Mouse (Mus musculus) brain, embryonic 14.5 days (tissue): ENCODE results near the gene Bcar3. TPM values are rescaled to one million over a fixed set of nuclear protein-coding genes. Genes with fewer than 3 reads are reported as not detected.
A peak's percentile ranks its signal among the peaks of the same experiment; 100 is the strongest.
"Not testable (repeated sequence)": the region's sequence is repeated elsewhere in the genome, so short reads cannot be mapped to it uniquely, and the experiment has no call there.

Source experiments
- DNase-seq: peaks from one replicate; pipeline ENCODE4 v3.0.0-alpha.2; 2011; ENCODE audit warnings: low read depth
- CTCF ChIP-seq: fragments of 200-500 bp; IDR thresholded peaks from 2 replicates; pipeline ENCODE4 v1.5.1; 2012; ENCODE audit warnings: inconsistent platforms, mild to moderate bottlenecking, moderate library complexity, borderline replicate concordance; ENCODE audit not compliant: insufficient read depth, insufficient read length; ENCODE audit errors: extremely low read depth
- POLR2A ChIP-seq: fragments of 200-500 bp; IDR thresholded peaks from 2 replicates; pipeline ENCODE4 v1.6.1; 2012; ENCODE audit warnings: mild to moderate bottlenecking, inconsistent platforms, borderline replicate concordance; ENCODE audit not compliant: poor library complexity, insufficient read depth, insufficient read length, severe bottlenecking; ENCODE audit errors: extremely low read depth
- polyA plus RNA-seq: library from polyadenylated mRNA; depleted of rRNA; stranded (reverse); fragments of >200 nt; gene quantifications from 2 replicates; pipeline ENCODE4 v1.2.3, GENCODE M21; 2012

Bcar3 gene
- polyA plus RNA-seq, 1 experiment, result 7.7 TPM

DNA sequence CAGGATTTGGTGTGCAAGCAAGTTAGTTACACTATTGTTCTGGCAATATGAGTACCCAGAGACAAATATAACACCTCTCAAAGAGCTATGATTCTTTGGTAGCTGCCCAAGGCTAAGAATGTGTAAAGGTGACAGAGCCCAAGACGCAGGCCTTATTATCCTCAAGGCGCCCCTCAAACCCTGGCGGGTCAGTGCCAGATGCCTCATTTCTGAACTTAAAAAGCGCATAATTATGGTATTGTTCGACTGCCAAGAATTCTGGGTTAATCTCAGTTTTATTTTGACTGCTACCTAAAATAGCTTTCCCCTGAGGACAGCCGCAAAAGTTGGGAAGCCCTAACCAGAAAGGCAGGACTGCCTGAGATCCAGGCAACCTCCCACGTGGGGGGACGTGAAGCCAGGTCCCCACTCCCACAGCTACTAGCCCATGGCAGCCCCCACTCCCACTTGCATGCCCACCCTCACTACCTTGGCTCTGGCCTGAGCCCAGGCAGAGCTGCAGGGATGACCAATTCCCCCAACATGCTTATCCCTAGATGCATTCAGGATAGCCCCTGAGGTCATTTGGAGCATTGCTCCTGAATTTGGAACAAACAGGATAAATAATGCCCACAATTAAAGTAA, 83.0 kb downstream of the Bcar3 start:
- DNase-seq, result peak; percentile 24
- TF ChIP-seq POLR2A (no peak), CTCF (no peak)

DNA sequence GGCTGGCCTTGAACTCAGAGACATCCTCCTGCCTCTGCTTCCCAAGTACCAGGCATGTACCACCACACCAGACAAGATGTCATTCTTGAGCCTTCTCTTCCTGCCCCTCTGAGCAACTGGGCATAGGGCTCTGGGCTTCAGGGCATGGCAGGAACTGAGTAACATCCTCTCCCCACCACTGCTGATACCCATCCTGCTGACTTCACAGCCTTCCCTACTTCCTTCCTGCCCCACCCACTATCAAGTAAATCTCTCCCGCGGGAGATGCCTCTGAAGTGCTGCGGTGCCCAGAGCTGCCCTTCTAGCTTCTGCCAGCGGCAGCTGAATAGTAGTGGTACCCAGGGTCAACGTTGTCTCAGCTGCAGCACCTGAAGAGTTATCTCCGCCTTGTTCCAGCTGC, 84.7 kb downstream of the Bcar3 start:
- DNase-seq, result no peak
- TF ChIP-seq POLR2A (no peak), CTCF (no peak)

DNA sequence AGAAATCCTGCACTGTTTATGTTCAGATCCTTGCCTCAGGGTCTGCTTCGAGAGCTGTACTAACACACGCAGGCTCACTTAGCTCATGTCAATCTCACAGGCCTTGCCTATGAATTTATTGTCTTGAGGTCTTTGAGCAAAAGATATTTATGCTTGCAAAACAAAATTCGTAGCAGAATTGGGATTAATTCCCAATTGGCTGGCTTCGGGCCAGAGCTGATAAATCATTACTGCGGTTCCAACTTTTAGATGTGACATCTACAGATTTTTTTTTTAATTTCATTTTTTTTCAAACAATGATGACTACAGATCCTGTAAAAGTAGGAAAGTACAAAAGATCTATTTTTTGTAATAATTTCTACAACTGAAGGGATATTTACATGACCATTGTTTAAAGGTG, 86.8 kb downstream of the Bcar3 start:
- TF ChIP-seq POLR2A (no peak), CTCF (no peak)
- DNase-seq, result no peak

DNA sequence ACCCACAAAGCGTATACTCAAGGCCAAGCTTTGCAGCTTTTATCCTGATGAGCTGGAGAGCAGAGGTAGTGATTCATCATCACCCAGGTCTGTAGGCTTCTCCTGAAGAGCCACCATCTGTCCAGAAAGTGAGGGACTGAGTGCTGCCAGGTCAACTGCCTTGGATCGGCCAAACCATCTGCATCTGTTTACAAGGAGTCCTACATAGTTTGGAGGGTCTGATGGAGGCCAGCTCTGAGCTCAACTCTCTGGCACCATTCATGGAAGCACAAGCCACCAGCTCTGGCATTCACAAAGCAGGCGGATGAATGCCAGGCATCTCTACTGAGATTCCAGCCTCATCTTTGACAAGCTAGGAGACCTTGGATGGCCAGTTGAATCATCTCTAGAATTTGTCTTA, 87.7 kb downstream of the Bcar3 start:
- no peak for DNase-seq
- TF ChIP-seq POLR2A, result no peak
- TF ChIP-seq CTCF, result no peak

DNA sequence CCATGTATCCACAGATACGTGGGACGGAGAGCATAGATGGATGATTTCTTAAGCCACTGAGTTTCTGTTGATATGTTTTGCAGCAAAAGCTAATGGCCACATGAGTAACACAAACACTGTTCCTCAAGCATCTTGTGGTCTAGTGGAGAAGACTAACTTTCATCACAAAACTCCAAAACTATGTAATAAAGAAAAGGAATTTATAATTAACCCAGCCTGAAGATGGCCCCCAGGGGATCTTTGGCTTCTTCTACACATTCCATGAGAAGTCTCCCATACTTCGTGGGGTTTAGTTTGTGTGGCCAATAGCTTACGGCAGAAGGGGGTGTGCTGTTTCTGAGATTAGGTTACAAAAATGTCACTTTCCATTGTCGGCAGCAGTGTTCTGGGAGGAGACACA, 92.5 kb downstream of the Bcar3 start:
- TF ChIP-seq POLR2A, result no peak
- no peak for TF ChIP-seq CTCF
- DNase-seq, result no peak

DNA sequence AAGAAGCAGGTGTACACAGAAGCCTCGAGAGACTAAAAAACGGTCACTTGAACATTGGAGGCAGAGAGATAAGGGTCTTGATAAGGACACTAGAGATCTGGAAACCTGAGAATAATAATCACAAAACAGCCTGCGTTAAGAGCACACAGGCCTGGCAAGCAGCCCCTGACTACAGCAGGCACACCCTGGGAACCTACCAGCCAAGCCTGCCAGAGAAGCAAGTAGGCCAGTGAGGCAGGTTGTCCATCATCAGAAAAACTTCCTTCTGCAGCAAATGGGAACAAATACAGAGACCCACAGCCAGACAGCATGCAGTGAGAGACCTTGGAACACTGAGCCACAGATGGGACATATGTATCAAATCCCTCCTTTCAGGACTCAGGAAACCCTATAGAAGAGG, 93.8 kb downstream of the Bcar3 start:
- no peak for DNase-seq
- TF ChIP-seq CTCF (no peak), POLR2A (no peak)

DNA sequence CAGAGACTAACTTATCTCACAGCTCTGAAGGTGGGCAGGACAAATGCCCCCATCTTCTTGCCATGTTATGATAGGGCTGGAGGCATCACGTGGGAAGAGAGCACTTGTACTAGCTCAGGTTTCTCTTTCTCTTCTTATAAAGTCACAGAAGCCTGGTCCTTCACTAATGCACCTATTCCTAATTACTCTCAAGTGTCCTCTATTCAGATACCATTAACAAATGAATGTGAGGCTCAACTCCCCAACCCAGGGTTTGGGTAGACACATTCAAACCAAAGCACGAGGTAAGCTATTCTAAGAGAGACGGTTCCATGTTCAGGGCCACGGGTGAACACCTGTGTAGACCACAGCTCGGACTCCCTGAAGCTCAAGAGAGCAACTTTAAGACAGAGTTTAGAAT, 96.0 kb downstream of the Bcar3 start:
- TF ChIP-seq POLR2A (no peak), CTCF (no peak)
- no peak for DNase-seq

DNA sequence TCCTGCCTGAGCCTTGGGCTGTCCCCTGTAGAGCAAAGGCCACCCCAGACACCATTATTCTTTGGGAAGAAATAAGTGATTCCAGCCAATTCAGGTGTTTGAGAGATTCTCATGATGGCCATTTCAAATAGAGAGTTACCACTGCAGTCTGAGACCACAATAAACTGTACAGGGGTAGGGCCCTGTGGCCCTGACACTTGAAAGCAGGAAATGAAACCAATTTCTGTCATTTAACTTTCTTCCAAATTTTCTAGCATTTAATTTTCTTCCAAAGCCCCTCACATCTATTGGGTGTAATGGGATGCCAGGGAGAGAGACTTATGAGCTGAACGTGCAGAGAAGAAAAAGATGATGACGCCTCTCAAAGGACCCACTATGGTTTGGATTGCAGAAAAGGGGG, 97.2 kb downstream of the Bcar3 start:
- DNase-seq, result no peak
- TF ChIP-seq POLR2A (no peak), CTCF (no peak)

DNA sequence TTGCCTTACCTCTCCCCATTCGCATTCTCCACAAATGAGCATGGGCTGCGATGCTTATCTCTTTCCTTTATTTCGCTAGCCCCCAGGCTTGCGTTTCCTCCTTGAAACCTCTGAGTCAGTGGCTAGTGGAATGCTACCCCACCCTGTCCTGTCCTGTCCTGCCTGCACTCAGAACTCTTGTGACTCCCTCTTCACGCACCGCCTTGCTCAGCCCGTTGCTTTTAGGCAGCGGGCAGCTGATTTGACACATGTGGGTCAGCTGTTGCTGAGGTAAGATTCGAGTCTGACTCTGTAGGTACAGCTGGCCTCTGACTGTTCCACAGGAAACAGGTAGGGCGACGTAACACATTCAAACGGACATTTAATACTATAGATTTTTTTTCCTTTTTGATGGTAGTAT, 97.9 kb downstream of the Bcar3 start:
- DNase-seq, result no peak

DNA sequence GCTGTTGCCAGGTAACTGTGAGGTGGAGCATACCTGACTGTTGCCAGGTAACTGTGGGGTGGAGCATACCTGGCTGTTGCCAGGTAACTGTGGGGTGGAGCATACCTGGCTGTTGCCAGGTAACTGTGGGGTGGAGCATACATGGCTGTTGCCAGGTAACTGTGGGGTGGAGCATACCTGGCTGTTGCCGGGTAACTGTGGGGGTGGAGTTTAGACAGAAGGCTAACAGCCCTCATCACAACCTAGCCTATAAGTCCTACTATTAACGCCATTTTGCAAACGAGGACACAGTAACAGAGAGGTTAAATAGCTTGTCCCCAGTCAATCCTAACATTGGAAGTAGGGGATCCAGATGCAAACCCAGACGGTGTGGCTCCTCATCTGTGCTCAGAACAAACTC, 99.5 kb downstream of the Bcar3 start:
- not testable (repeated sequence) for DNase-seq

More for the DNA sequence above, 97.9 kb downstream of the Bcar3 start:
- TF ChIP-seq POLR2A (no peak), CTCF (no peak)

DNA sequence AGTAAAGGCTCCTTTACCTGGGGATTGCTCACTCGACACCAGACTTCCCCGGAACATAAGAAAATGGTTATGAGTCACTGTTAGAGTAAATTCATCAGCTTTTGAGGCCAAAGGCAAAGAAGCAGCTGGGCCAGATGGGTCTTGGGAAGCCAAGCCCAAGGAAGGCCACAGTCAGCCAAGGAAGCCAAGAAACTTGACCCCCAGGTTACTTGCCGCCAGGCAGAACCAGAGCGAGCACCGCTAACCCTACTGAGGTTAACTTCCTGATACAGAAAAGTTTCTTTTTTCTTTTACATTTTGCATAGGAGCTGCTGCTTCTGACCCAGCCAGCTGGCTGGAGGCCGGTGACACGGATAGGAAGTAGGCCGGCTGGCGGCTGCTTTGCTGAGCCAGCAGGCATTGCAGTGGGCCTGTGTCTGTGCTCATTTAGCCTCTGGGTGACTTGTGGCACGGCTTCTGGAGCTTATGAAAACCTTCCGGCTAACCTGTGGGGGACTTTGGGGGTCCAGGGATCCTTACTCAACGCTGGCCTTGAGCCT, 100.0 kb downstream of the Bcar3 start:
- TF ChIP-seq CTCF (no peak), POLR2A (no peak)
- DNase-seq, result no peak

DNA sequence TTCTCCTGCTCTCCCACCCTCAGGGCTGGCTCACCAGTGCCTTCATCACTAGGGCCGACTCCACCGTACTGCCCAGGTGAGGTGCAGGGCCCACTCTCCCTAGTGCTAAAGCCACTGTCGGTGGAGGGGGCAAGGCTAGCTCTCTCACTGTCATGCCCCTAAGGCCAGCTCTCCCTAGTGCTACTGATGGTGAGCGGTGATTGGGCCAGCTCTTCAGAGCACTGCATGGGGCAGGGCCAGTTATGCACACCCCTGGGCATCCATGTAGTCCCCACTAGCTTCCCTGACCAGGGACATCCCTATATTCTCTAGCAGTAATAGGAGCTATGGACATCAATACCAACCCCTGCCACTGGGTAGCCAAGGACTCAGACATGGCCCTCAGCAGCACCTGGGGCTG, 103.0 kb downstream of the Bcar3 start:
- no peak for DNase-seq
- TF ChIP-seq CTCF, result no peak
- TF ChIP-seq POLR2A, result no peak
